Mouse (Mus musculus) gastrocnemius, adult 2 months (tissue): ENCODE results near the gene Zfp746. TPM values are rescaled to one million over a fixed set of nuclear protein-coding genes. Genes with fewer than 3 reads are reported as not detected.
"Not testable (repeated sequence)": the region's sequence is repeated elsewhere in the genome, so short reads cannot be mapped to it uniquely, and the experiment has no call there.

ENCODE experiments used
- DNase-seq: peaks from one replicate; pipeline ENCODE4 v3.0.0; 2022
- H3K27ac ChIP-seq: fragments of 200-600 bp; 2 replicates; pipeline ENCODE4 v1.8.1; 2022; ENCODE audit warnings: mild to moderate bottlenecking
- H3K4me3 ChIP-seq: fragments of 200-600 bp; 2 replicates; pipeline ENCODE4 v1.8.1; 2022; ENCODE audit warnings: mild to moderate bottlenecking, moderate library complexity
- CTCF ChIP-seq: fragments of 200-600 bp; IDR thresholded peaks from 2 replicates; pipeline ENCODE4 v1.8.1; 2022; ENCODE audit warnings: antibody characterized with exemption, mild to moderate bottlenecking, moderate library complexity
- intact Hi-C: fragments of 180-260 bp; cut with DNase I; formaldehyde crosslinking; loops from one replicate; pipeline ENCODE4 v1.15.1; 2025
- long read RNA-seq, 2 experiments: library from polyadenylated mRNA; stranded (forward); transcript quantifications; one replicate each; pipeline ENCODE4 v2.0.0; 2021
- total RNA-seq, 2 experiments: library from RNA; stranded (reverse); gene quantifications; 2 replicates each; pipeline ENCODE4 v1.2.3; 2021

Gene Zfp746
- total RNA-seq = 10 to 100 TPM; 10.8 to 12.4 TPM
- long read RNA-seq, experiment 1, partial matches to known transcripts = 0 of 24 reads
- long read RNA-seq, experiment 1, other reads (novel, unspliced or antisense) = 18 of 24 reads
- long read RNA-seq, experiment 2, transcript Zfp746-201 (7 exons, 3,651 nt) = major isoform, 7 of 29 reads
- long read RNA-seq, experiment 2, transcript Zfp746-203 (7 exons, 3,648 nt) = minor isoform, 5 of 29 reads
- long read RNA-seq, experiment 2, partial matches to known transcripts = 0 of 29 reads
- long read RNA-seq, experiment 2, other reads (novel, unspliced or antisense) = 17 of 29 reads

- peak; percentile 96 for DNase-seq
- intact Hi-C loops = loop anchor here (5.0 to 10.0 kb wide), 3 partner anchors 69 to 308 kb away; partner anchors contain the start of genes Krba1 and Zfp398
- peak; percentile 92 for TF ChIP-seq CTCF
- H3K4me3 ChIP-seq = peak within 1 kb of the TSS; percentile 90
- peak within 1 kb of the TSS; percentile 91 for H3K27ac ChIP-seq
Observed at GRCm38 (mm10) chr6:48086471-48086878, at the start of gene Zfp746. Zfp746 (minus strand) TSS chr6:48086593.

DNA sequence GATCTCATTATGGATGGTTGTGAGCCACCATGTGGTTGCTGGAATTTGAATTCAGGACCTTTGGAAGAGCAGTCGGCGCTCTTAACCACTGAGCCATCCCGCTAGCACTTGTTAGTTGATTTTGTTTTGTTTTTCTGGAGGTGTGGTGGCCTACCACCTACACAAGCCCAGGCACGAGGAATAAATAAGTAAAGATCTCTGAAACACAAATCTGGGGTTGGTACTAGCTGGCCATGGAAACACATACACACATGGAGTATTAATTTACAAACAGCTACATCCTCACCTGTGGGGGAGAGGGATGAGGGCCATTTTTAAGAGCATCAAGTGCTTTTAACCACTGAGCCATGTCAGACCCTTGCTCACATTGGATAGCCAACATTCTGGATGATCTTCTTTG is 34.7 kb upstream of the Zfp746 start:
- DNase-seq, H3K4me3 ChIP-seq, H3K27ac ChIP-seq: not testable (repeated sequence)
- intact Hi-C loops = loop anchor here (5.0 kb wide), 1 partner anchor 691 kb away; no protein-coding TSS in a partner anchor

- no peak overlapping the region for H3K4me3 ChIP-seq
- no peak for DNase-seq
- intact Hi-C loops = no loop called here
- TF ChIP-seq CTCF = no peak
- no peak overlapping the region for H3K27ac ChIP-seq
Observed at GRCm38 (mm10) chr6:48116036-48116435, 29.6 kb upstream of the Zfp746 start.

DNA sequence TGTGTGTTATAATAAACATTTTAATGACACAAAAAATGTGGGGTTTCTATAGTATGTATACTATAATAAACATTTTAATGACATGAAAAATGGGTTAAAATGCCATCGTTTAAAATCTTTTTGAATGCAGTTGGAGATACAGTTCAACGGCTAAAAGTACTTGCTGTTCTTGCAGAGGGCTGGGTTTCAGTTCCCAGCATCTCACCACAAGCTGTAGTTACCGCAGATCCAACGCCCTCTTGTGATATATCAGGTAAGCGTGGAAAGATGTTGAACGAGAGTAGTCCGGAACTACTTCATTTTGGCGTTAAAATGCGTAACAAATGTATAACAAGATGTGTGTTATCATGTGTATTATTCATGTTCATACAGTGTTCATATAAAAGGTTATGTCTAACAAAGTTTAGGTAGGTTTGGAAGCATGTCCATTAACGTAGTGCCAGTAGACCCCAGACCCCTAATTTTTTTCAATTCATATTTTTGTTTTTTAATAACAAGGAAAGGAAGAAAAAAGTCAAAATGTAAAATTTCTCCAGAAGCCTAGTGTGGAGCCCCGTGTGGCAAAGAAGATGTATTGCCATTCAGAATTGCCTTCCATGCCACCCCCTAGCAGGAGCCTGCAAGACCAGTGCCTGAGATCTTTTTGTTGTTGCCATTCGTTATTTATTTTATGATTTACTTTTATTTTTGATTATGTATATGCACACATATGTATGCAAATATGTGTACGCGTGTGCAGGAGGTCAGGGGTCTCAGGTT is 743 bp upstream of the Zfp746 start:
- H3K4me3 ChIP-seq = peak overlapping the region; percentile 90
- no peak for DNase-seq
- intact Hi-C loops = loop anchor here (5.0 to 10.0 kb wide), 3 partner anchors 70 to 308 kb away; partner anchors contain the start of genes Krba1 and Zfp398
- TF ChIP-seq CTCF = 0 out of 2 replicates have a peak, but pooled peaks have one; percentile 15
- no peak overlapping the region for H3K27ac ChIP-seq

GRCm38 (mm10) chr6:48085521-48086404 is 630 bp downstream of the Zfp746 start:
- Histone ChIP-seq H3K27ac (peak overlapping the region; percentile 91), H3K4me3 (peak overlapping the region; percentile 90)
- TF ChIP-seq CTCF = peak; percentile 49
- intact Hi-C loops = loop anchor here (5.0 to 10.0 kb wide), 3 partner anchors 68 to 309 kb away; partner anchors contain the start of genes Krba1 and Zfp398
- peak; percentile 84 for DNase-seq

- DNase-seq = no peak
- Histone ChIP-seq H3K27ac (no peak overlapping the region), H3K4me3 (no peak overlapping the region)
- intact Hi-C loops = loop anchor here (5.0 to 10.0 kb wide), 2 partner anchors 56 to 311 kb away; partner anchors contain the start of gene Krba1
- no peak for TF ChIP-seq CTCF
Observed at GRCm38 (mm10) chr6:48083733-48084191, 2.6 kb downstream of the Zfp746 start.

DNA sequence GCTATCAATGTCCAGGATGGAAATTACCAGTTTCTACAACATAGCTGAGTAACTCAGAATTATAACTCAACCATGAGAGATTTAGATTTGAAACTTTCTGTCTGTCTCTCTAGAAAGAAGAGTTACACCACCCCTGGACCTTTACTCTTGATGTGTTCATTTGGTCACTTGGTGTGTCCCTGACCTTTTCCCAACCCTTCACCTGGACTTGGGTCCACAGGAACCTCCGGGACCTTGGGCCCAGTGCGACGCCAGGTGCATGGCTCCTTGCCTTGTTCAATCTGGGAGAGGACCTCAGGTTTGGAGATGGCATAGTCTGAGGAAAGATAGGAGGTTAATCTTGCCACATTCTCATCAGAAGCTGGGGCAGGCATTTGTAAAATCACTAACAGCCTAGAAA is 4.4 kb downstream of the Zfp746 start:
- no peak for TF ChIP-seq CTCF
- intact Hi-C loops = loop anchor here (5.0 to 10.0 kb wide), 2 partner anchors 55 to 313 kb away; partner anchors contain the start of gene Krba1
- peak overlapping the region; percentile 44; the same call in 1 of the 2 replicates for H3K27ac ChIP-seq
- no peak overlapping the region for H3K4me3 ChIP-seq
- no peak for DNase-seq

- no peak for DNase-seq
- Histone ChIP-seq H3K4me3 (no peak overlapping the region), H3K27ac (peak overlapping the region; percentile 44; the same call in 1 of the 2 replicates)
- intact Hi-C loops = loop anchor here (5.0 to 10.0 kb wide), 2 partner anchors 54 to 314 kb away; partner anchors contain the start of gene Krba1
- TF ChIP-seq CTCF = no peak
Observed at GRCm38 (mm10) chr6:48081021-48081420, 5.4 kb downstream of the Zfp746 start.

DNA sequence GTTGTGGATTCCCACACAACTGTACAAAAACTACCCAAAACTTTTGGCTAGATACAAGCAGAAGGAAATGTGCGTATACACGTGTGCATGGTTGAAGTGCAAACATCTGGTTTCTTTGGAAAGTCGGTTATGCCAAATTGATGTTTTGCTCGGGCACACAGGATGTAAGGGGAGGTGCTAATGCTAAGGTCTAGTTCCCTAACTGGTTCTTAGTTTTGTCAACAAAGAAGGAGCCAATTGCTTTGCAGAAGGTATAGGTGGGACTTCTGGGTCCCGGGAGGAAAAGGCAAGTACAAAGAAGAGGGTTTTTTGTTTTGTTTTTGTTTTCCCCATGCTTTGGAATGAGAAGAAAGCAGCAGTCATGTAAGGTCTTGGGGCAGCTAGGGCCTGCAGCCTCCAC is 13.1 kb downstream of the Zfp746 start:
- no peak for DNase-seq
- Histone ChIP-seq H3K27ac (peak overlapping the region; percentile 61), H3K4me3 (peak overlapping the region; percentile 50)
- no peak for TF ChIP-seq CTCF
- intact Hi-C loops = no loop called here

DNA sequence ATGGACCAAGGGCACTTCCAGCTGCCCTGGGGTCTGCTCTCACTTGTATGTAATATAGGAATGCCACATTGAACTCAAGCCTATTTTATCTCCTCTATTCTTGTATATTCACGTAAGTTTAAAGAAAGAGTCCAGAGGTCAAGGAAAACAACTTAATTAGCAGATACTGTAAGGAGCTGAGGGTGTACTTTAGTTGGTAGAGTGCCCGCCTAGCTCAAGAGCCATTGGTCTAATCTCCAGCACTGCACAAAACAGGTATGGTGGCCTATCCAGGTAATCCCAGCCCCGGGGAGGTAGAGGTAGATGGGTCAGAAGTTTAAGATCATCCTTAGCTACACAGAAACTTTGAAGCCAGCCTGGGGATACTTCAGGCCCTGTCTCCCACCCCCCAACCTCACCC is 18.9 kb downstream of the Zfp746 start:
- DNase-seq = no peak
- no peak for TF ChIP-seq CTCF
- intact Hi-C loops = no loop called here
- no peak overlapping the region for H3K27ac ChIP-seq
- H3K4me3 ChIP-seq = no peak overlapping the region

- no peak for TF ChIP-seq CTCF
- DNase-seq = no peak
- Histone ChIP-seq H3K27ac (no peak overlapping the region), H3K4me3 (no peak overlapping the region)
- intact Hi-C loops = no loop called here
Observed at GRCm38 (mm10) chr6:48065587-48066075, 20.8 kb downstream of the Zfp746 start.

DNA sequence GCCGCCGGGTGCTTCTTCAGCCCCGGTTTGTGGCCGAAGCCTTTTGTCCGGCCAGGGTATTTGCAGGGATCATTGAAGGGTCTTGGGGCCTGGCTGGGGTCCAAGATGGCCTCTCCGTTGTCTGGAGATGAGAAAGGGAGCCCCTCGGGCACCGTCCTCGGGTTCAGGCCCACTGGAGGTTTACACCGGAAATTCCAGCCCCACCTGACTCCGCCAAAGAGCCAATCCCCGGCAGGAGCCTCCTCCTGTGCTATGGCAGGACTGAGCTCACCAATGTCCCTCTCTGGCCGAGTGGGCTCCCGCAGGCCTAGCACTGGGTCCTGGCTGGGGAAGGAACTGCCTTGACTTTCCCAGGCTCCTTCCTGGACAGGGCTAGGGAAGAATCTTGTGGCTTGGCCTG is 21.9 kb downstream of the Zfp746 start:
- intact Hi-C loops = no loop called here
- no peak for DNase-seq

More for the DNA sequence above, 21.9 kb downstream of the Zfp746 start:
- no peak overlapping the region for H3K4me3 ChIP-seq
- no peak for TF ChIP-seq CTCF
- H3K27ac ChIP-seq = no peak overlapping the region
